Mouse (Mus musculus): Measurements from ENCODE around the gene Dnlz.

DNA sequence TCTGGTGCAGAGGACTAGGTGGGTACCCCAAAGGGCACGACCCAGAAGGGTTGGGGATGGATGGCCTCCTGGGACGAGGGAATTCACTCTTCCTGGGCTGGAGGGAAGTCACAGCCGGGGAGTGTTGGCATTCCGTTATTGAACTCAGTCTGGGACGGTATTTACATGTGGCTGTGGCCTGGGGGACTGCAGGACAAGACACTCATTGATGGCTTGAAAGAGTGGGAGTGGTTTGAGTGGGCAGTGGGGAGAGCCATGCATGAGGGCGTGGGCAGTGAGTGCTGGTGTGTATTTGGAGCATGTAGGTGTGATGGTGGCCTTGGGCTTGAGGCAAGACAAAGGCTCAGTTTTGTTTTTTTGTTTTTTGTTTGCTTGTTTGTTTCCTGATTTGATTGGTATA is 21.2 kb downstream of the Dnlz start:
- TF ChIP-seq FLI1 (IDR thresholded peaks at IDR 0.05; ENCODE audit: low read length) = no peak
- no peak for TF ChIP-seq GATA1 (IDR thresholded peaks at IDR 0.05; ENCODE audit: borderline replicate concordance, low read length)
